Mouse (Mus musculus) ES-Bruce4 (cell line): Measurements from ENCODE around the gene Dync1li2.

Experiments used
- EP300 ChIP-seq: IDR thresholded peaks from 2 replicates; pipeline ENCODE4 v1.6.1; 2011; ENCODE audit warnings: low read depth, low read length; ENCODE audit not compliant: insufficient read depth
- POLR2A ChIP-seq: IDR thresholded peaks from one replicate; pipeline ENCODE4 v1.8.1; 2011; ENCODE audit warnings: low read length; ENCODE audit not compliant: insufficient read depth

DNA sequence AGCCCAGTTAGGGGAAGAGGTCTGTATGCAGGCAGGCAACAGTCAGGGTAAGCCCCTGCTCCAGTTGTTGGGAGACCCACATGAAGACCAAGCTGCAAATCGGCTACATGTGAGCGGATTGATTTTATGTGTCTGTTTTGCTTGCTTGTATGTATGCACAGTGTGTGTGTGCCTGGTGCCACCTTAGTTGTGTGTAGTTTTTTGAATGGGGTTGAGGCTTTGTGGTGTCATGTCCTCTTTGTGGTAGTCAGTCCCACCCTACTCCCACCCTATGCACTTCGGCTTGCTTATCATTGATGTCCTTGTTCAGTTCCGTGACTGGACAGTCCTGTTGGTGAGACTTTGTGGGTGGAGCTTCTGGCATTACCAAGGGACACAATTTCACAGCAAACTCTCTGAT, 29.1 kb downstream of the Dync1li2 start:
- no peak for TF ChIP-seq EP300
- no peak for TF ChIP-seq POLR2A
